Mouse (Mus musculus): ENCODE results near the gene Traf1. TPM values are rescaled to one million over a fixed set of nuclear protein-coding genes. Genes with fewer than 3 reads are reported as not detected.

The Traf1 gene
- polyA plus RNA-seq, 1 experiment from 2014 or later: 3.8 TPM

- Histone ChIP-seq H3K27me3 (replicated peaks) (peaks cover 1% of the 10 kb centered on the region), H3K4me1 (no peaks in the 10 kb centered on the region), H3K27ac (no peak overlapping the region), H3K9me3 (no peaks in the 10 kb centered on the region), H3K36me3 (replicated peaks) (no peaks in the 10 kb centered on the region), H3K4me3 (no peak overlapping the region), H3K9ac (no peak overlapping the region), H3K4me2 (no peak overlapping the region)
- ATAC-seq (replicated peaks): no peak
- WGBS: 57% methylated on average over 2 of the region's 2 CpGs
These were observed 41.4 kb downstream of the Traf1 start for GRCm38 (mm10) chr2:34920144-34920543.

GRCm38 (mm10) chr2:34915103-34915502 lies 46.5 kb downstream of the Traf1 start:
- Histone ChIP-seq H3K4me1 (peaks cover 21% of the 10 kb centered on the region), H3K27ac (no peak overlapping the region), H3K4me3 (no peak overlapping the region), H3K9me3 (no peaks in the 10 kb centered on the region), H3K27me3 (replicated peaks) (peaks cover 13% of the 10 kb centered on the region), H3K4me2 (no peak overlapping the region), H3K9ac (no peak overlapping the region), H3K36me3 (replicated peaks) (no peaks in the 10 kb centered on the region)
- 50% methylated on average over 2 of the region's 2 CpGs for WGBS
- ATAC-seq (replicated peaks): no peak

DNA sequence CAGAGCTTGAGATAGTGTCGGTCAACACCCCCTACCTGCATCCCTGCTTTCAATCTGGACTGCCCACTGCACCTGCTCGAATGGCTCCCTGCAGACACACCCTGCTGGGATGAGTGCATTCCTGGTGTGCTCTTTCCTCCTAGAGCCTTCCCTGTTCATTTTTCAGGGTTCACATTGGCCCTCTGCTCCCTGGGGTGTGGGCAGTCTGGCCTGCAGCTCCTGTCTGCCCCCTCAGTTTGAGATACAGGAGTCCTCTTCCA lies 46.8 kb downstream of the Traf1 start:
- Histone ChIP-seq H3K27ac (no peak overlapping the region), H3K9ac (no peak overlapping the region), H3K9me3 (no peaks in the 10 kb centered on the region), H3K27me3 (replicated peaks) (peaks cover 13% of the 10 kb centered on the region), H3K4me3 (0 out of 2 replicates have a peak overlapping the region, but pooled peaks have one; percentile 43), H3K4me1 (peaks cover 21% of the 10 kb centered on the region), H3K36me3 (replicated peaks) (no peaks in the 10 kb centered on the region), H3K4me2 (peak overlapping the region; percentile 93)
- ATAC-seq (replicated peaks): no peak
- WGBS: 17% methylated on average over 2 of the region's 2 CpGs

GRCm38 (mm10) chr2:34914069-34914822 lies 47.3 kb downstream of the Traf1 start:
- Histone ChIP-seq H3K27ac (no peak overlapping the region), H3K4me2 (peak overlapping the region; percentile 93), H3K27me3 (replicated peaks) (peaks cover 13% of the 10 kb centered on the region), H3K9me3 (no peaks in the 10 kb centered on the region), H3K9ac (peak overlapping the region; percentile 33; the same call in 1 of the 2 replicates), H3K4me3 (peak overlapping the region; percentile 43), H3K4me1 (peaks cover 21% of the 10 kb centered on the region), H3K36me3 (replicated peaks) (no peaks in the 10 kb centered on the region)
- peak; percentile 71 for ATAC-seq (replicated peaks)
- 2% methylated on average over 43 of the region's 50 CpGs for WGBS

DNA sequence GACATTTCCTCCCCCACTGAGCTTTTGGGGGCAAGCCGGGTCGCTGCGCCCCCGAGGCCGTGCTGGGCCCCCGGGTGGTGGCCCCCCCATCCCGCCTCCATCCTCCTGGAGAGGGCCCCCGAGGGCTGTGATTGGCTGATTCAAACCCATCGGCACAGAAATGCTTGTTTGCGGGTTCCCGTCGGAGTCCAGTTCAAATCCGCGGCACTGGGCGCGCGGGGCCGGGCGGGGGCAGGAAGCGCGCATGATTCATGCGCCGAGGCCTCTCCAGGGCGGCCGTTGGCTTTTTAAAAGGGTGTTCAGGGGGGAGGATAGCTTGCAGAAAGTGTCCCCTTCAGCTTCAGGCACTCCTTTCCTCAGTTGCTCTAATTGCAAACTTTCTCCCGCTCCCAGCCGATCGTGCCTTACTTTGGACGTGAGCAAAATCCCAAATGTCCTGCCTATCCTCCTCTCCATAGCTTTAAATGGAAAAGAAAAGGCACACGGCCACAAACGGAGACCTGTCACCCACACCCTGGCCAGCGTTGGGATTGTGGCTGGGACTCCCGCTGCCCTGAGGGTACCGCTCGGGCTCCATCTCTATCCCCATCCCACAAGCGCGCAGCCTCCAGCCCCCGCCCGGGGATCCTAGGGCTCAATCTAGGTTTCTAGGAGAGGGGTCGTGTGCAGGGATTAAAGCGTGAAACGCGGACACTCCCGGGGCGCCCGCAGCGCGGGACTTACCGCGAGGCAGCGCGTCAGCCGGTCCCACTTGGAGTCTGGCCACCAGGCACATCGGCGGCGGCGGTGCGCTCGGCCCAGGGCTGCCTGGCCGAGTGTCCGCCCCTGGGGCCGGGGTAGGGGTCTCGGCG lies 48.1 kb downstream of the Traf1 start, which contains the start of gene Phf19:
TSS of gene Phf19 (minus strand) at position 809 of the 851 bp plus-strand sequence.
- H3K4me2 ChIP-seq: peak within 1 kb of the TSS; percentile 93
- peaks cover 21% of the 10 kb centered on the region for H3K4me1 ChIP-seq
- H3K4me3 ChIP-seq: peak within 1 kb of the TSS; percentile 43
- WGBS: under 1% methylated on average over 63 of the region's 64 CpGs
- no peak within 1 kb of the TSS for H3K27ac ChIP-seq
- H3K36me3 ChIP-seq (replicated peaks): no peaks in the 10 kb centered on the region
- H3K9me3 ChIP-seq: no peaks in the 10 kb centered on the region
- peaks cover 13% of the 10 kb centered on the region for H3K27me3 ChIP-seq (replicated peaks)
- ATAC-seq (replicated peaks): peak; percentile 51
- peak within 1 kb of the TSS; percentile 33 for H3K9ac ChIP-seq

DNA sequence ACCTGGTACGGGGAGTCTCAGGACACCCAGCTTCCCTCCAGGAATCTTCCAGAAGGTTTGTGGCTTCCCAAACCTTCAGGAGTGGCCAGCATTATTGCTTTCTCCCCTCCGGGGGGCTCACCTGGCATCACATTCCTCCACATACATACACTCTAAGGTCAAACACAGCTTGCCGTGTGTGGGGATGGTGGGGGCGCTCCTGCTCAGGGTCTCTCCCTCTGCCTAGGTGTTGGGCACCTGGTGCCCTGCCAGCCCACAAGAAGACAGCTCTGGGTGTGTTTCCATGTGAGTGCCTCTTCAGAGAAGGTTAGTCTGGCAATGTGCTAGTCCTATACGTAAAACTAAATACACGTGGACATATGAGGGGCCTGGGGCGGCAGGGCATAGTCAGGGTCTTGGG lies 49.0 kb downstream of the Traf1 start:
- Histone ChIP-seq H3K9me3 (no peaks in the 10 kb centered on the region), H3K4me1 (peaks cover 21% of the 10 kb centered on the region), H3K36me3 (replicated peaks) (no peaks in the 10 kb centered on the region), H3K27me3 (replicated peaks) (peaks cover 13% of the 10 kb centered on the region), H3K27ac (no peak overlapping the region), H3K4me3 (0 out of 2 replicates have a peak overlapping the region, but pooled peaks have one; percentile 43), H3K9ac (no peak overlapping the region), H3K4me2 (peak overlapping the region; percentile 93; the same call in 1 of the 2 replicates)
- WGBS: 47% methylated on average over 7 of the region's 7 CpGs
- ATAC-seq (replicated peaks): no peak

- 85% methylated on average over 5 of the region's 5 CpGs for WGBS
- ATAC-seq (replicated peaks): no peak
- Histone ChIP-seq H3K4me2 (no peak overlapping the region), H3K4me3 (no peak overlapping the region), H3K27ac (no peak overlapping the region), H3K9ac (no peak overlapping the region), H3K9me3 (no peaks in the 10 kb centered on the region), H3K27me3 (replicated peaks) (peaks cover 13% of the 10 kb centered on the region), H3K36me3 (replicated peaks) (no peaks in the 10 kb centered on the region), H3K4me1 (peaks cover 21% of the 10 kb centered on the region)
These were observed 49.7 kb downstream of the Traf1 start for GRCm38 (mm10) chr2:34911871-34912270.

DNA sequence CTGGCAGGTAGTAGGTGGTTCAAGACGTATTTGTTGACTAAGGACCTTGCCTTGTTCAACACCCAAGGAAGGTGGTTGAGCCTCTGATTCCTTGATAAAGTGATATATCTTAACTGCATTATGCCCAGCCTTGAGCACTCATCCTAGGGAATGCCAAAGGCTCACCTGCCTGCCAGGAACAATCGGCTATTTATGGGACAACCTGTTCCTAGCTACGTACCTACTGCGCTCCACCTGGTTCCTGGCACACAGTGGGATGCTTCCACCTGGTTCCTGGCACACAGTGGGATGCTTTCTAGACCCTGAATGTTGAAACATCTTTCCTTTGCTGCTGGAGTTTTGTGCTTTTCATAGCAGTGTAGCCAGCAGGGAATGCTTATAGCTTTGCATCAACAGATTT lies 51.9 kb downstream of the Traf1 start:
- 94% methylated on average over 4 of the region's 4 CpGs for WGBS
- Histone ChIP-seq H3K4me2 (no peak overlapping the region), H3K9me3 (no peaks in the 10 kb centered on the region), H3K27ac (no peak overlapping the region), H3K4me1 (peaks cover 20% of the 10 kb centered on the region), H3K36me3 (replicated peaks) (no peaks in the 10 kb centered on the region), H3K4me3 (no peak overlapping the region), H3K27me3 (replicated peaks) (peaks cover 7% of the 10 kb centered on the region), H3K9ac (no peak overlapping the region)
- no peak for ATAC-seq (replicated peaks)

- Histone ChIP-seq H3K4me3 (no peak overlapping the region), H3K36me3 (replicated peaks) (no peaks in the 10 kb centered on the region), H3K4me2 (no peak overlapping the region), H3K9me3 (no peaks in the 10 kb centered on the region), H3K27ac (no peak overlapping the region), H3K4me1 (peaks cover 12% of the 10 kb centered on the region), H3K27me3 (replicated peaks) (no peaks in the 10 kb centered on the region), H3K9ac (no peak overlapping the region)
- ATAC-seq (replicated peaks): no peak
- 51% methylated on average over 12 of the region's 12 CpGs for WGBS
These were observed 54.5 kb downstream of the Traf1 start for GRCm38 (mm10) chr2:34906861-34907604.

- 81% methylated on average over 6 of the region's 6 CpGs for WGBS
- no peaks in the 10 kb centered on the region for H3K27me3 ChIP-seq (replicated peaks)
- no peak for ATAC-seq (replicated peaks)
These were observed 55.1 kb downstream of the Traf1 start for GRCm38 (mm10) chr2:34906426-34906825.

GRCm38 (mm10) chr2:34904849-34905542 lies 56.6 kb downstream of the Traf1 start:
- ATAC-seq (replicated peaks): peak; percentile 96
- H3K4me2 ChIP-seq: peak overlapping the region; percentile 67
- no peaks in the 10 kb centered on the region for H3K9me3 ChIP-seq
- under 1% methylated on average over 34 of the region's 34 CpGs for WGBS
- H3K27ac ChIP-seq: peak overlapping the region; percentile 75
- no peaks in the 10 kb centered on the region for H3K27me3 ChIP-seq (replicated peaks)
- H3K4me1 ChIP-seq: peaks cover 12% of the 10 kb centered on the region
- H3K36me3 ChIP-seq (replicated peaks): no peaks in the 10 kb centered on the region
- H3K9ac ChIP-seq: peak overlapping the region; percentile 50; the same call in 1 of the 2 replicates
- H3K4me3 ChIP-seq: peak overlapping the region; percentile 39

More at GRCm38 (mm10) chr2:34906426-34906825, 55.1 kb downstream of the Traf1 start:
- Histone ChIP-seq H3K27ac (no peak overlapping the region), H3K36me3 (replicated peaks) (no peaks in the 10 kb centered on the region), H3K9ac (no peak overlapping the region), H3K4me3 (no peak overlapping the region), H3K4me2 (no peak overlapping the region), H3K9me3 (no peaks in the 10 kb centered on the region), H3K4me1 (peaks cover 12% of the 10 kb centered on the region)

All from midbrain, embryonic 15.5 days (tissue).